Mouse (Mus musculus): ENCODE measurements around the gene Cldn19. TPM values are rescaled to one million over a fixed set of nuclear protein-coding genes. Genes with fewer than 3 reads are reported as not detected.

The Cldn19 gene
- polyA plus RNA-seq, 1 experiment from 2014 or later = 0.12 TPM

GRCm38 (mm10) chr4:119239181-119239682 lies 16.0 kb upstream of the Cldn19 start:
- H3K4me1 ChIP-seq = no peaks in the 10 kb centered on the region
- no peak overlapping the region for H3K4me3 ChIP-seq
- H3K27ac ChIP-seq = peak overlapping the region; percentile 54; the same call in 1 of the 2 replicates
- no peaks in the 10 kb centered on the region for H3K9me3 ChIP-seq
- no peak overlapping the region for H3K4me2 ChIP-seq (replicated peaks)
- no peaks in the 10 kb centered on the region for H3K27me3 ChIP-seq
- peak; percentile 22; the same call in 1 of the 2 replicates for ATAC-seq (ENCODE audit: insufficient number of reproducible peaks, insufficient read depth, low FRiP score, low TSS enrichment)
- H3K9ac ChIP-seq = no peak overlapping the region
- 39% methylated on average over 12 of the region's 12 CpGs for WGBS
- H3K36me3 ChIP-seq = peaks cover 37% of the 10 kb centered on the region

GRCm38 (mm10) chr4:119241664-119242063 lies 13.6 kb upstream of the Cldn19 start:
- Histone ChIP-seq H3K27me3 (no peaks in the 10 kb centered on the region), H3K36me3 (peaks cover 59% of the 10 kb centered on the region)
- ATAC-seq (ENCODE audit: insufficient number of reproducible peaks, insufficient read depth, low FRiP score, low TSS enrichment) = no peak

GRCm38 (mm10) chr4:119242571-119242970 lies 12.6 kb upstream of the Cldn19 start:
- Histone ChIP-seq H3K4me1 (no peaks in the 10 kb centered on the region), H3K4me3 (no peak overlapping the region), H3K4me2 (replicated peaks) (no peak overlapping the region), H3K9ac (no peak overlapping the region), H3K9me3 (no peaks in the 10 kb centered on the region), H3K27ac (no peak overlapping the region), H3K36me3 (peaks cover 62% of the 10 kb centered on the region), H3K27me3 (no peaks in the 10 kb centered on the region)
- WGBS = 92% methylated on average over 12 of the region's 12 CpGs
- no peak for ATAC-seq (ENCODE audit: insufficient number of reproducible peaks, insufficient read depth, low FRiP score, low TSS enrichment)

More at GRCm38 (mm10) chr4:119241664-119242063, 13.6 kb upstream of the Cldn19 start:
- Histone ChIP-seq H3K4me2 (replicated peaks) (no peak overlapping the region), H3K4me1 (no peaks in the 10 kb centered on the region), H3K27ac (no peak overlapping the region), H3K9me3 (no peaks in the 10 kb centered on the region), H3K9ac (no peak overlapping the region), H3K4me3 (no peak overlapping the region)
- WGBS = 91% methylated on average over 14 of the region's 14 CpGs

GRCm38 (mm10) chr4:119244468-119245240 lies 10.6 kb upstream of the Cldn19 start:
- H3K9me3 ChIP-seq = no peaks in the 10 kb centered on the region
- no peaks in the 10 kb centered on the region for H3K4me1 ChIP-seq
- no peak overlapping the region for H3K4me3 ChIP-seq
- ATAC-seq (ENCODE audit: insufficient number of reproducible peaks, insufficient read depth, low FRiP score, low TSS enrichment) = no peak
- no peaks in the 10 kb centered on the region for H3K27me3 ChIP-seq
- H3K36me3 ChIP-seq = peaks cover 73% of the 10 kb centered on the region
- H3K27ac ChIP-seq = no peak overlapping the region
- no peak overlapping the region for H3K9ac ChIP-seq
- WGBS = 83% methylated on average over 22 of the region's 22 CpGs
- no peak overlapping the region for H3K4me2 ChIP-seq (replicated peaks)

- peaks cover 73% of the 10 kb centered on the region for H3K36me3 ChIP-seq
- no peak for ATAC-seq (ENCODE audit: insufficient number of reproducible peaks, insufficient read depth, low FRiP score, low TSS enrichment)
Observed at GRCm38 (mm10) chr4:119245556-119245955, 9.7 kb upstream of the Cldn19 start.

GRCm38 (mm10) chr4:119245961-119246360 lies 9.3 kb upstream of the Cldn19 start:
- no peaks in the 10 kb centered on the region for H3K4me1 ChIP-seq
- no peak overlapping the region for H3K27ac ChIP-seq
- no peak for ATAC-seq (ENCODE audit: insufficient number of reproducible peaks, insufficient read depth, low FRiP score, low TSS enrichment)
- no peaks in the 10 kb centered on the region for H3K9me3 ChIP-seq
- peaks cover 69% of the 10 kb centered on the region for H3K36me3 ChIP-seq
- H3K27me3 ChIP-seq = no peaks in the 10 kb centered on the region
- 91% methylated on average over 9 of the region's 9 CpGs for WGBS
- no peak overlapping the region for H3K9ac ChIP-seq
- H3K4me2 ChIP-seq (replicated peaks) = no peak overlapping the region
- H3K4me3 ChIP-seq = no peak overlapping the region

More at GRCm38 (mm10) chr4:119245556-119245955, 9.7 kb upstream of the Cldn19 start:
- H3K4me2 ChIP-seq (replicated peaks) = no peak overlapping the region
- H3K4me1 ChIP-seq = no peaks in the 10 kb centered on the region
- no peaks in the 10 kb centered on the region for H3K9me3 ChIP-seq
- 79% methylated on average over 7 of the region's 7 CpGs for WGBS
- H3K27me3 ChIP-seq = no peaks in the 10 kb centered on the region
- no peak overlapping the region for H3K4me3 ChIP-seq
- H3K9ac ChIP-seq = no peak overlapping the region
- H3K27ac ChIP-seq = no peak overlapping the region

GRCm38 (mm10) chr4:119246688-119247225 lies 8.5 kb upstream of the Cldn19 start:
- Histone ChIP-seq H3K9ac (no peak overlapping the region), H3K27me3 (no peaks in the 10 kb centered on the region), H3K27ac (no peak overlapping the region), H3K4me2 (replicated peaks) (no peak overlapping the region), H3K4me1 (no peaks in the 10 kb centered on the region), H3K36me3 (peaks cover 61% of the 10 kb centered on the region), H3K9me3 (no peaks in the 10 kb centered on the region), H3K4me3 (no peak overlapping the region)
- no peak for ATAC-seq (ENCODE audit: insufficient number of reproducible peaks, insufficient read depth, low FRiP score, low TSS enrichment)
- whole genome bisulfite sequencing = 73% methylated on average over 14 of the region's 14 CpGs

- no peak overlapping the region for H3K27ac ChIP-seq
- ATAC-seq (ENCODE audit: insufficient number of reproducible peaks, insufficient read depth, low FRiP score, low TSS enrichment) = no peak
Observed at GRCm38 (mm10) chr4:119247462-119248235, 7.6 kb upstream of the Cldn19 start.

GRCm38 (mm10) chr4:119248407-119248965 lies 6.7 kb upstream of the Cldn19 start:
- Histone ChIP-seq H3K9me3 (no peaks in the 10 kb centered on the region), H3K36me3 (peaks cover 43% of the 10 kb centered on the region)
- WGBS = 84% methylated on average over 11 of the region's 11 CpGs

More at GRCm38 (mm10) chr4:119247462-119248235, 7.6 kb upstream of the Cldn19 start:
- H3K9me3 ChIP-seq = no peaks in the 10 kb centered on the region
- no peaks in the 10 kb centered on the region for H3K4me1 ChIP-seq
- H3K4me3 ChIP-seq = no peak overlapping the region
- WGBS = 33% methylated on average over 13 of the region's 13 CpGs
- peaks cover 52% of the 10 kb centered on the region for H3K36me3 ChIP-seq
- H3K9ac ChIP-seq = no peak overlapping the region
- no peaks in the 10 kb centered on the region for H3K27me3 ChIP-seq
- H3K4me2 ChIP-seq (replicated peaks) = no peak overlapping the region

GRCm38 (mm10) chr4:119252025-119252808 lies 3.0 kb upstream of the Cldn19 start:
- Histone ChIP-seq H3K36me3 (peaks cover 11% of the 10 kb centered on the region), H3K9me3 (no peaks in the 10 kb centered on the region), H3K27ac (no peak overlapping the region), H3K9ac (no peak overlapping the region), H3K4me2 (replicated peaks) (no peak overlapping the region), H3K27me3 (no peaks in the 10 kb centered on the region), H3K4me3 (no peak overlapping the region), H3K4me1 (peaks cover 10% of the 10 kb centered on the region)
- 62% methylated on average over 7 of the region's 7 CpGs for WGBS
- ATAC-seq (ENCODE audit: insufficient number of reproducible peaks, insufficient read depth, low FRiP score, low TSS enrichment) = no peak

More at GRCm38 (mm10) chr4:119248407-119248965, 6.7 kb upstream of the Cldn19 start:
- Histone ChIP-seq H3K27ac (no peak overlapping the region), H3K4me3 (no peak overlapping the region), H3K4me1 (no peaks in the 10 kb centered on the region), H3K4me2 (replicated peaks) (no peak overlapping the region), H3K27me3 (no peaks in the 10 kb centered on the region), H3K9ac (no peak overlapping the region)
- no peak for ATAC-seq (ENCODE audit: insufficient number of reproducible peaks, insufficient read depth, low FRiP score, low TSS enrichment)
